Mouse (Mus musculus): ENCODE measurements around the gene Apobr.

DNA sequence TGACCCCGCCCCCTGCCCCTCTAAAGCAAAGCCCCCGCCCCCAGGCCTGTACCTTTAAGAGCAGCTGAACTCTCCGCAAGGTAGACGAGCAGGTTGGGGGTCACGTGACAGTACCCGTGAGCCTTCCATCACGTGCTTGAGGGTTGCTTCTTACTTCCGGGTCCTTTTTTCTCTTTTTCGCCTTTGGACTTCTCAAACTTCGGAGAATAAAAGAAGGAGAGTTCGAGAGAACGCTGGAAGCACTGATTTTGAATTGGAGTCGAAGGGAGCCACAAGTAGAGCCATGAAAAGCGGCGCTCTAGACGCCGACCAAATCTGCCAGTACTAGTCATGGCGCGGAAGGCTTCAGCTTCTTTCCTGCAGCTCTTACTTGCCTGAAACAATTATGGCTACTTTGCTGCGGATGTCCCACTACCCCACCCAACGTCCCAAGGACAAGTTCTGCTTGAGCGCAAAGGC is 1.5 kb upstream of the Apobr start:
- TF ChIP-seq CTCF (IDR thresholded peaks at IDR 0.05; ENCODE audit: extremely low read depth, insufficient read length, insufficient replicate concordance, low read depth, low read length), result no peak
- TF ChIP-seq POLR2A (IDR thresholded peaks at IDR 0.05; ENCODE audit: low read depth, low read length), result no peak
